Mouse (Mus musculus): Measurements from ENCODE around the gene Tnfrsf1a. TPM values are rescaled to one million over a fixed set of nuclear protein-coding genes. Genes with fewer than 3 reads are reported as not detected.
A peak's percentile ranks its signal among the peaks of the same experiment; 100 is the strongest.

Gene Tnfrsf1a
- polyA plus RNA-seq, 1 experiment from 2014 or later: 25.2 TPM

- DNase-seq (ENCODE audit: low spot score): no peak
- no peak overlapping the region for H3K9ac ChIP-seq (ENCODE audit: low read depth, low read length)
- 74% methylated on average over 14 of the region's 14 CpGs for WGBS
- no peak overlapping the region for H3K27ac ChIP-seq (ENCODE audit: low read depth, low read length)
- H3K9me3 ChIP-seq (ENCODE audit: control insufficient read depth, low read length): no peaks in the 10 kb centered on the region
- H3K27me3 ChIP-seq (ENCODE audit: control insufficient read depth, insufficient read depth, low read length): no peaks in the 10 kb centered on the region; the same call in 1 of the 2 replicates
- H3K4me3 ChIP-seq (ENCODE audit: low read depth, low read length): no peak overlapping the region
- no peaks in the 10 kb centered on the region for H3K4me1 ChIP-seq (replicated peaks; ENCODE audit: control insufficient read depth, insufficient read depth, low read length)
- no peaks in the 10 kb centered on the region for H3K36me3 ChIP-seq (ENCODE audit: control insufficient read depth, insufficient read depth, low read length)
- H3K4me2 ChIP-seq (replicated peaks; ENCODE audit: low read depth, low read length): no peak overlapping the region
- ATAC-seq (ENCODE audit: low FRiP score): no peak
Measured at GRCm38 (mm10) chr6:125333112-125333899, 15.9 kb upstream of the Tnfrsf1a start.

- Histone ChIP-seq H3K9me3 (ENCODE audit: control insufficient read depth, low read length) (no peaks in the 10 kb centered on the region), H3K4me2 (replicated peaks; ENCODE audit: low read depth, low read length) (no peak overlapping the region), H3K4me1 (replicated peaks; ENCODE audit: control insufficient read depth, insufficient read depth, low read length) (no peaks in the 10 kb centered on the region), H3K27me3 (ENCODE audit: control insufficient read depth, insufficient read depth, low read length) (no peaks in the 10 kb centered on the region; the same call in 1 of the 2 replicates), H3K9ac (ENCODE audit: low read depth, low read length) (no peak overlapping the region), H3K36me3 (ENCODE audit: control insufficient read depth, insufficient read depth, low read length) (no peaks in the 10 kb centered on the region), H3K4me3 (ENCODE audit: low read depth, low read length) (no peak overlapping the region), H3K27ac (ENCODE audit: low read depth, low read length) (no peak overlapping the region)
- WGBS: 78% methylated on average over 2 of the region's 2 CpGs
- ATAC-seq (ENCODE audit: low FRiP score) (no peak), DNase-seq (ENCODE audit: low spot score) (no peak)
Measured at GRCm38 (mm10) chr6:125334356-125334755, 14.8 kb upstream of the Tnfrsf1a start.

DNA sequence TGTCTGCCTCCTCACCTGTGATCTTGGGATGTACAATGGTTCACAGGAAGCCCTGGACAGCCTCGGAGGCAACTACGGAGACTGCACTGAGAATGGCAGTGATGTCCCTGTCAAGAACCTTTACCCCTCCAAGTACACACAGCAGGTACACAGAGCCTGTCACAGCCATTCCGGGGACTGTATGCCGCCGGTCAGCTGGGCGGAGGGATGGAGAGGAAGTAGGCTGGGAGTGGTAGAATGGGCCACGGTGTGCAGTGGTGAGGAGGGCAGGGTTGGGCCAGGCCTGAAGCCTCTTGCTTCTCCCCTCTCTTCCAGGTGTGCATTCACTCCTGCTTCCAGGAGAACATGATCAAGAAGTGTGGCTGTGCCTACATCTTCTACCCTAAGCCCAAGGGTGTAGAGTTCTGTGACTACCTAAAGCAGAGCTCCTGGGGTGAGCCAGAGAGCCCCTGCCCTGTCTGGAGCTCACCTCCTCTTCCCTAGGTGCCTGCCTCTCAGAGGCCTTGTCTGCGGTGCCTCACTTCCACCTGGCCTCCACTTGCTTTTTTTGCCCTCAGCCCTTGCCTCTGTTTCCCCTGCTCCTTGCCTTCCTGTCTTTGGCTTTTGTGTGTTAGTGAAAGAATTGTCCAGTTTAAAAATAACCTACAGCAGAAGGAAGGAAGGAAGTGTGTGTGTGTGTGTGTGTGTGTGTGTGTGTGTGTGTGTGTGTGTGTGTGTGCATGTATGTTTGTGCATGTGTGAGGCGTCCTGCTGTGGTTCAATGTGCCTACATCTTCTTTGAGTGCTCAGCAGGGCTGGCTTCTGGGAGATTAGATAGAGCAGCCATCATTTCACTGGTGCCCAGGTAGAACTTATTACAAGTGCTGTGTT, 10.1 kb upstream of the Tnfrsf1a start:
- Histone ChIP-seq H3K27me3 (ENCODE audit: control insufficient read depth, insufficient read depth, low read length) (no peaks in the 10 kb centered on the region), H3K27ac (ENCODE audit: low read depth, low read length) (no peak overlapping the region), H3K9me3 (ENCODE audit: control insufficient read depth, low read length) (no peaks in the 10 kb centered on the region), H3K4me1 (replicated peaks; ENCODE audit: control insufficient read depth, insufficient read depth, low read length) (peaks cover 2% of the 10 kb centered on the region; the same call in 1 of the 2 replicates), H3K4me2 (replicated peaks; ENCODE audit: low read depth, low read length) (no peak overlapping the region), H3K36me3 (ENCODE audit: control insufficient read depth, insufficient read depth, low read length) (no peaks in the 10 kb centered on the region), H3K9ac (ENCODE audit: low read depth, low read length) (no peak overlapping the region), H3K4me3 (ENCODE audit: low read depth, low read length) (no peak overlapping the region)
- no peak for ATAC-seq (ENCODE audit: low FRiP score)
- no peak for DNase-seq (ENCODE audit: low spot score)
- 76% methylated on average over 9 of the region's 9 CpGs for WGBS

- ATAC-seq (ENCODE audit: low FRiP score): no peak
- peaks cover 2% of the 10 kb centered on the region; the same call in 1 of the 2 replicates for H3K4me1 ChIP-seq (replicated peaks; ENCODE audit: control insufficient read depth, insufficient read depth, low read length)
- H3K27me3 ChIP-seq (ENCODE audit: control insufficient read depth, insufficient read depth, low read length): 0 out of 2 replicates have a peak, but pooled peaks cover 2% of the 10 kb centered on the region
- DNase-seq (ENCODE audit: low spot score): no peak
- H3K4me3 ChIP-seq (ENCODE audit: low read depth, low read length): no peak overlapping the region
- H3K36me3 ChIP-seq (ENCODE audit: control insufficient read depth, insufficient read depth, low read length): no peaks in the 10 kb centered on the region
- H3K9me3 ChIP-seq (ENCODE audit: control insufficient read depth, low read length): no peaks in the 10 kb centered on the region
- H3K9ac ChIP-seq (ENCODE audit: low read depth, low read length): no peak overlapping the region
- 0 out of 2 replicates have a peak overlapping the region, but pooled peaks have one; percentile 27 for H3K27ac ChIP-seq (ENCODE audit: low read depth, low read length)
- WGBS: 68% methylated on average over 5 of the region's 5 CpGs
- H3K4me2 ChIP-seq (replicated peaks; ENCODE audit: low read depth, low read length): no peak overlapping the region
Measured at GRCm38 (mm10) chr6:125340244-125340643, 8.9 kb upstream of the Tnfrsf1a start.

DNA sequence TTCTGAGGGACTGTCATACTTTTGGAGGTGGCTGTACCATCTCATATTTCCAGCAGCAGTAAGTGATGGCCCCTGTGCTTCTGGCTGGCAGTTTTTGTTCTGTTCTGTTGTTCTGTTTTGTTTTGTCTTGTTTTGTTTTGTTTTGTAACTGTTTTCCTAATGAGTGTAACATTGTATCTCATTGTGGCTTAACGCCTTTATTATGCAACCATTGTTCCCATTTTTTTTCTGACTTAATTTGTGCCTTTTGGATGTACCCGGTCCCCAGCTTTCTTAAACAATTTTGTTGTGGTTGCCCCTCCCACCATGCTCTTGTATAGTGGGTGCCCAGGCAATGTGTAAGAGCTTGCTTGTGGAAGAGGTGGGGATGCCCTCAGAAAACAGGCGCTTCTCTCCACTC, 7.0 kb upstream of the Tnfrsf1a start:
- Histone ChIP-seq H3K36me3 (ENCODE audit: control insufficient read depth, insufficient read depth, low read length) (no peaks in the 10 kb centered on the region), H3K27ac (ENCODE audit: low read depth, low read length) (no peak overlapping the region), H3K4me2 (replicated peaks; ENCODE audit: low read depth, low read length) (no peak overlapping the region), H3K27me3 (ENCODE audit: control insufficient read depth, insufficient read depth, low read length) (0 out of 2 replicates have a peak, but pooled peaks cover 2% of the 10 kb centered on the region), H3K9ac (ENCODE audit: low read depth, low read length) (no peak overlapping the region), H3K4me1 (replicated peaks; ENCODE audit: control insufficient read depth, insufficient read depth, low read length) (peaks cover 2% of the 10 kb centered on the region; the same call in 1 of the 2 replicates), H3K4me3 (ENCODE audit: low read depth, low read length) (no peak overlapping the region), H3K9me3 (ENCODE audit: control insufficient read depth, low read length) (no peaks in the 10 kb centered on the region)
- ATAC-seq (ENCODE audit: low FRiP score) (no peak), DNase-seq (ENCODE audit: low spot score) (no peak)
- WGBS: 57% methylated on average over 3 of the region's 3 CpGs

GRCm38 (mm10) chr6:125344084-125344483, 5.1 kb upstream of the Tnfrsf1a start:
- Histone ChIP-seq H3K36me3 (ENCODE audit: control insufficient read depth, insufficient read depth, low read length) (no peaks in the 10 kb centered on the region), H3K9ac (ENCODE audit: low read depth, low read length) (no peak overlapping the region), H3K4me1 (replicated peaks; ENCODE audit: control insufficient read depth, insufficient read depth, low read length) (peaks cover 2% of the 10 kb centered on the region), H3K27ac (ENCODE audit: low read depth, low read length) (no peak overlapping the region), H3K9me3 (ENCODE audit: control insufficient read depth, low read length) (no peaks in the 10 kb centered on the region), H3K27me3 (ENCODE audit: control insufficient read depth, insufficient read depth, low read length) (0 out of 2 replicates have a peak, but pooled peaks cover 2% of the 10 kb centered on the region), H3K4me3 (ENCODE audit: low read depth, low read length) (no peak overlapping the region), H3K4me2 (replicated peaks; ENCODE audit: low read depth, low read length) (no peak overlapping the region)
- WGBS: 45% methylated on average over 8 of the region's 8 CpGs
- ATAC-seq (ENCODE audit: low FRiP score): no peak
- no peak for DNase-seq (ENCODE audit: low spot score)

- no peak overlapping the region for H3K4me2 ChIP-seq (replicated peaks; ENCODE audit: low read depth, low read length)
- no peak overlapping the region for H3K9ac ChIP-seq (ENCODE audit: low read depth, low read length)
- no peaks in the 10 kb centered on the region for H3K9me3 ChIP-seq (ENCODE audit: control insufficient read depth, low read length)
- 0 out of 2 replicates have a peak, but pooled peaks cover 2% of the 10 kb centered on the region for H3K27me3 ChIP-seq (ENCODE audit: control insufficient read depth, insufficient read depth, low read length)
- H3K36me3 ChIP-seq (ENCODE audit: control insufficient read depth, insufficient read depth, low read length): no peaks in the 10 kb centered on the region
- DNase-seq (ENCODE audit: low spot score): no peak
- WGBS: 59% methylated on average over 4 of the region's 4 CpGs
- no peak overlapping the region for H3K27ac ChIP-seq (ENCODE audit: low read depth, low read length)
- no peak for ATAC-seq (ENCODE audit: low FRiP score)
- no peak overlapping the region for H3K4me3 ChIP-seq (ENCODE audit: low read depth, low read length)
- H3K4me1 ChIP-seq (replicated peaks; ENCODE audit: control insufficient read depth, insufficient read depth, low read length): peaks cover 5% of the 10 kb centered on the region
Measured at GRCm38 (mm10) chr6:125344866-125345265, 4.3 kb upstream of the Tnfrsf1a start.

DNA sequence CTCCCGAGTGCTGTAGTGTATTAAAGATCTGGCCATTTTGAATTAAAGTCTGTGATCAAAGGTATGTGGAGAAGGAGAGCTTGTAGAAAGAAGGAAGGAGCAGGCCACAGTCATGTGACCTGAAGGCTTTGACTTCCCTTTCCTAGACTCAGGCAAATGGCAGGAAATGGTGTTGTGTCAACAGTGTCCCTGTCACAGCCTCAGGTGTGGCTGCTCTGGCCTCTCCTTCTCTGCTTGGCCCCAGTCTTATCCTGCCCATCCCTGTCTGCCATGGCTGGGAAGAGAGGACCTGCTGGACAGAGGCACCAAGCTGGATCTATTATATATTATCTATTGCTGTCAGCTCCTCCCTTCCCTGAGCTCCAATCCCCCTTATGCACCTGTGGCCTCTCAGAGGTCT, 3.5 kb upstream of the Tnfrsf1a start:
- Histone ChIP-seq H3K4me1 (replicated peaks; ENCODE audit: control insufficient read depth, insufficient read depth, low read length) (peaks cover 9% of the 10 kb centered on the region), H3K9ac (ENCODE audit: low read depth, low read length) (no peak overlapping the region), H3K9me3 (ENCODE audit: control insufficient read depth, low read length) (no peaks in the 10 kb centered on the region), H3K27ac (ENCODE audit: low read depth, low read length) (no peak overlapping the region), H3K36me3 (ENCODE audit: control insufficient read depth, insufficient read depth, low read length) (no peaks in the 10 kb centered on the region), H3K4me3 (ENCODE audit: low read depth, low read length) (no peak overlapping the region), H3K4me2 (replicated peaks; ENCODE audit: low read depth, low read length) (no peak overlapping the region), H3K27me3 (ENCODE audit: control insufficient read depth, insufficient read depth, low read length) (0 out of 2 replicates have a peak, but pooled peaks cover 2% of the 10 kb centered on the region)
- WGBS: 71% methylated on average over 1 of the region's 1 CpGs
- ATAC-seq (ENCODE audit: low FRiP score) (no peak), DNase-seq (ENCODE audit: low spot score) (no peak)

Data from hindbrain, embryonic 11.5 days (tissue).